Mouse (Mus musculus): ENCODE measurements at regions not wholly inside any gene's neighbourhood (a gene's known extent, or its start where the extent isn't known, plus 50 kb on each side); places are given as distances from the start of the nearest gene placed in this dataset.

- Histone ChIP-seq H3K4me1 (ENCODE audit: control insufficient read depth in 2 of 2, insufficient read depth in 2 of 2, low read length in 2 of 2, poor library complexity in 1 of 2) (no peaks in the 10 kb centered on the region), H3K27ac (ENCODE audit: insufficient read depth, low read depth, low read length, poor library complexity, severe bottlenecking) (no peak overlapping the region), H3K4me3 (ENCODE audit: insufficient read depth in 1 of 2, low read depth in 1 of 2, low read length in 2 of 2, poor library complexity in 1 of 2, severe bottlenecking in 1 of 2) (no peak overlapping the region), H3K9ac (ENCODE audit: insufficient read depth, low read depth, low read length, poor library complexity, severe bottlenecking) (no peak overlapping the region), H3K9me3 (ENCODE audit: control insufficient read depth, insufficient read depth, low read depth, low read length) (no peaks in the 10 kb centered on the region), H3K36me3 (ENCODE audit: control insufficient read depth, insufficient read depth, low read length, poor library complexity, severe bottlenecking) (no peaks in the 10 kb centered on the region)
- TF ChIP-seq MAFK (IDR thresholded peaks at IDR 0.05; ENCODE audit: insufficient read depth, low read depth, low read length) (no peak), CHD2 (IDR thresholded peaks at IDR 0.05; ENCODE audit: low read depth, low read length) (no peak), HCFC1 (IDR thresholded peaks at IDR 0.05; ENCODE audit: borderline replicate concordance, insufficient read depth, low read length) (no peak), ZNF384 (IDR thresholded peaks at IDR 0.05; ENCODE audit: low read depth, low read length) (no peak), ZC3H11A (IDR thresholded peaks at IDR 0.05; ENCODE audit: borderline replicate concordance, low read depth, low read length) (no peak)
- in situ Hi-C loops (cut with MboI; ENCODE audit: low sequenced_read_pairs in 2 of 2, unreplicated experiment in 2 of 2), result no loop called here
- DNase-seq (ENCODE audit: low read depth, low spot score), result no peak
Observed at GRCm38 (mm10) chr12:5787074-5787813, 411.8 kb upstream of the Klhl29 start.

DNA sequence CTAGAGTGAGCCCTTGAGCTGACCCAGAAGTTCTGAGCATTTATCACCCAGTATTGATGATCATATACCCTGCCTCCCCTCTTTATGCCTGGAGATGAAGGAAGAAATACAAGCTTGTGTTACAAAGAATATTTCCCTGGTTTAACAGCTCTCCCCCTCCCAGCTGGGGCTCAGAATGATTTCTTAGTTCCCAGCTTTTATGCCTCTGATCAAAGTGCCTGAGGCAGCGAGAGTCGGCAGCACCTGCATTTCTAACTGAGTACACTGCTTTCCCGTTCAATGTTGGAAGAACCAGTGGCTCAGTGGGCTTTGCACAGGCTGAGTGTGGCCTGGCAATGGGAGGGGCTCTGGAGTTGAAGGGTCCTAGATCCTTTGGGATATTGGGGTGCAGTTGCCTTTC is 405.8 kb upstream of the Klhl29 start:
- Histone ChIP-seq H3K9me3 (ENCODE audit: control insufficient read depth, insufficient read depth, low read depth, low read length) (no peaks in the 10 kb centered on the region), H3K36me3 (ENCODE audit: control insufficient read depth, insufficient read depth, low read length, poor library complexity, severe bottlenecking) (no peaks in the 10 kb centered on the region), H3K9ac (ENCODE audit: insufficient read depth, low read depth, low read length, poor library complexity, severe bottlenecking) (no peak overlapping the region), H3K4me3 (ENCODE audit: insufficient read depth in 1 of 2, low read depth in 1 of 2, low read length in 2 of 2, poor library complexity in 1 of 2, severe bottlenecking in 1 of 2) (no peak overlapping the region), H3K4me1 (ENCODE audit: control insufficient read depth in 2 of 2, insufficient read depth in 2 of 2, low read length in 2 of 2, poor library complexity in 1 of 2) (no peaks in the 10 kb centered on the region), H3K27ac (ENCODE audit: insufficient read depth, low read depth, low read length, poor library complexity, severe bottlenecking) (no peak overlapping the region)
- DNase-seq (ENCODE audit: low read depth, low spot score), result no peak
- in situ Hi-C loops (cut with MboI; ENCODE audit: low sequenced_read_pairs in 2 of 2, unreplicated experiment in 2 of 2), result no loop called here
- TF ChIP-seq CHD2 (IDR thresholded peaks at IDR 0.05; ENCODE audit: low read depth, low read length), result no peak
- no peak for TF ChIP-seq MAFK (IDR thresholded peaks at IDR 0.05; ENCODE audit: insufficient read depth, low read depth, low read length)
- no peak for TF ChIP-seq ZNF384 (IDR thresholded peaks at IDR 0.05; ENCODE audit: low read depth, low read length)
- TF ChIP-seq ZC3H11A (IDR thresholded peaks at IDR 0.05; ENCODE audit: borderline replicate concordance, low read depth, low read length), result no peak
- TF ChIP-seq HCFC1 (IDR thresholded peaks at IDR 0.05; ENCODE audit: borderline replicate concordance, insufficient read depth, low read length), result no peak

DNA sequence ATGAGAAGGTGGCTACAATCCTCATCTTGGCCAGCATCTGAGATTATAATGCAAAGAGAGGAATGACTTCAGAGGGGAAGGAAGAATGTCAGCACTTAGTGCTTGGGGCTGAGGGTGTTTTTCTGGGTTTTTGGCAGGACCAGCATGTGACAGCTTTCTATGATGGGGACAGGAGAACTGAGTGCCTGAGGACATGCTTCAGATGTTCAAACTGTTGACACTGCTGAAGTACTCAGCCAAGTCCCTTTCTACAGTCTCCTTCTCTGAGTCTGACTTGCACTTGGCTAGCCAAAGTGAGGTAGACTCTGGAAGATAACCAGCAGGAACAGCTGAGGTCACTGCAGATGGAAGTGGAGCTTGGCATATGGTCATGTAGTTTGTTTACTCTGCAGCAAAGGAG is 402.1 kb upstream of the Klhl29 start:
- H3K9me3 ChIP-seq (ENCODE audit: control insufficient read depth, insufficient read depth, low read depth, low read length), result no peaks in the 10 kb centered on the region
- no peak for TF ChIP-seq MAFK (IDR thresholded peaks at IDR 0.05; ENCODE audit: insufficient read depth, low read depth, low read length)
- no peak for TF ChIP-seq ZNF384 (IDR thresholded peaks at IDR 0.05; ENCODE audit: low read depth, low read length)
- H3K27ac ChIP-seq (ENCODE audit: insufficient read depth, low read depth, low read length, poor library complexity, severe bottlenecking), result no peak overlapping the region
- no peak overlapping the region for H3K4me3 ChIP-seq (ENCODE audit: insufficient read depth in 1 of 2, low read depth in 1 of 2, low read length in 2 of 2, poor library complexity in 1 of 2, severe bottlenecking in 1 of 2)
- no peak overlapping the region for H3K9ac ChIP-seq (ENCODE audit: insufficient read depth, low read depth, low read length, poor library complexity, severe bottlenecking)
- H3K36me3 ChIP-seq (ENCODE audit: control insufficient read depth, insufficient read depth, low read length, poor library complexity, severe bottlenecking), result no peaks in the 10 kb centered on the region
- no peak for DNase-seq (ENCODE audit: low read depth, low spot score)
- no peaks in the 10 kb centered on the region for H3K4me1 ChIP-seq (ENCODE audit: control insufficient read depth in 2 of 2, insufficient read depth in 2 of 2, low read length in 2 of 2, poor library complexity in 1 of 2)
- in situ Hi-C loops (cut with MboI; ENCODE audit: low sequenced_read_pairs in 2 of 2, unreplicated experiment in 2 of 2), result no loop called here

- Histone ChIP-seq H3K36me3 (ENCODE audit: control insufficient read depth, insufficient read depth, low read length, poor library complexity, severe bottlenecking) (no peaks in the 10 kb centered on the region), H3K27ac (ENCODE audit: insufficient read depth, low read depth, low read length, poor library complexity, severe bottlenecking) (no peak overlapping the region), H3K4me1 (ENCODE audit: control insufficient read depth in 2 of 2, insufficient read depth in 2 of 2, low read length in 2 of 2, poor library complexity in 1 of 2) (no peaks in the 10 kb centered on the region), H3K9me3 (ENCODE audit: control insufficient read depth, insufficient read depth, low read depth, low read length) (no peaks in the 10 kb centered on the region), H3K9ac (ENCODE audit: insufficient read depth, low read depth, low read length, poor library complexity, severe bottlenecking) (no peak overlapping the region), H3K4me3 (ENCODE audit: insufficient read depth in 1 of 2, low read depth in 1 of 2, low read length in 2 of 2, poor library complexity in 1 of 2, severe bottlenecking in 1 of 2) (no peak overlapping the region)
- no peak for DNase-seq (ENCODE audit: low read depth, low spot score)
- in situ Hi-C loops (cut with MboI; ENCODE audit: low sequenced_read_pairs in 2 of 2, unreplicated experiment in 2 of 2), result no loop called here
- TF ChIP-seq CHD2 (IDR thresholded peaks at IDR 0.05; ENCODE audit: low read depth, low read length) (no peak), ZNF384 (IDR thresholded peaks at IDR 0.05; ENCODE audit: low read depth, low read length) (no peak), ZC3H11A (IDR thresholded peaks at IDR 0.05; ENCODE audit: borderline replicate concordance, low read depth, low read length) (no peak), HCFC1 (IDR thresholded peaks at IDR 0.05; ENCODE audit: borderline replicate concordance, insufficient read depth, low read length) (no peak), MAFK (IDR thresholded peaks at IDR 0.05; ENCODE audit: insufficient read depth, low read depth, low read length) (no peak)
Observed at GRCm38 (mm10) chr12:5771399-5771978, 396.0 kb upstream of the Klhl29 start.
